Mouse (Mus musculus): ENCODE measurements at regions not wholly inside any gene's neighbourhood (a gene's known extent, or its start where the extent isn't known, plus 50 kb on each side); places are given as distances from the start of the nearest gene placed in this dataset.

DNA sequence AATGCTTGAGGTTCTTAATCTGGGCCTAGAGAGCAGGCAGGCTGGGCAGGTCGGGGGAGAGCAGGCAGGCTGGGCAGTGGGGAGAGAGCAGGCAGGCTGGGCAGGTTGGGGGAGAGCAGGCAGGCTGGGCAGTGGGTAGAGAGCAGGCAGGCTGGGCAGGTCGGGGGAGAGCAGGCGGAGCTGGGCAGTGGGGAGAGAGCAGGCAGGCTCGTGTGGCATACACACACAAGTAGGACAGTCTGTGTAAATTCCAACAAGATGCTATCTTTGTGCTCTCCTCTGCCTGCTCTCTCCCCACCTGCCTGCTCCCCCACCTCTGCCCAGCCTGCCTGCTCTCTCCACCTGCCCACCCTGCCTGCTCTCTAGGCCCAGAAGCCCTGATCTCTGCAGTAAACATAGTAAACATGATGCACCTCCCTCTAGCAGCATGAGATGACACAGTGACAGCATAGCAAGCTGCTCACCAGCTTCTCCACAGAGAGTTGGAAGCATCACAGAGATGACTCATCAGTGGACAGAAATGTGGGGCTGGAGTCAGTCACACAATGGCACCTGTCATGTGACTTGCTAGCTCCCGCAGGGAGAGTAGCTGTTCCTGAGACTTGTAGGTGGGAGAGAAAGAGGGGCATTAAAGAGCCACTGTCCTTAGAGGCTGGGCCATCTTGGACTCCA, 166.3 kb upstream of the Rpl38 start:
- TF ChIP-seq CTCF (IDR thresholded peaks at IDR 0.05) = no peak
- no peak for TF ChIP-seq POLR2A (IDR thresholded peaks at IDR 0.05; ENCODE audit: insufficient read depth, low read depth, low read length)

Measured in heart, adult 2 months (tissue).